Mouse (Mus musculus) liver, embryonic 15.5 days (tissue): Measurements from ENCODE around the gene Gm10300. TPM values are rescaled to one million over a fixed set of nuclear protein-coding genes. Genes with fewer than 3 reads are reported as not detected.

Experiments used
- ATAC-seq: fragments of 200-750 bp; cut with Nextera tagmentation; 2 replicates; pipeline ENCODE4 v1.8.0; 2017; ENCODE audit warnings: moderate number of reproducible peaks, mild to moderate bottlenecking, moderate library complexity; ENCODE audit not compliant: insufficient read depth
- H3K27ac ChIP-seq: fragments of 300-500 bp; sonication (generic); replicated peaks from 2 replicates; pipeline ENCODE4 v1.5.1; 2015; ENCODE audit warnings: mild to moderate bottlenecking, inconsistent platforms
- H3K27me3 ChIP-seq: fragments of 300-500 bp; sonication (generic); 2 replicates; pipeline ENCODE4 v1.6.1; 2015; ENCODE audit warnings: mild to moderate bottlenecking, inconsistent platforms
- H3K36me3 ChIP-seq: fragments of 300-500 bp; sonication (generic); replicated peaks from 2 replicates; pipeline ENCODE4 v1.6.1; 2015; ENCODE audit warnings: moderate library complexity, mild to moderate bottlenecking, inconsistent platforms
- H3K4me1 ChIP-seq: fragments of 300-500 bp; sonication (generic); replicated peaks from 2 replicates; pipeline ENCODE4 v1.6.1; 2015; ENCODE audit warnings: inconsistent platforms
- H3K4me2 ChIP-seq: fragments of 300-500 bp; sonication (generic); 2 replicates; pipeline ENCODE4 v1.6.1; 2015; ENCODE audit warnings: moderate library complexity, mild to moderate bottlenecking, inconsistent platforms
- H3K4me3 ChIP-seq: fragments of 300-500 bp; sonication (generic); replicated peaks from 2 replicates; pipeline ENCODE4 v1.5.1; 2015; ENCODE audit warnings: mild to moderate bottlenecking, inconsistent platforms
- H3K9ac ChIP-seq: fragments of 300-500 bp; sonication (generic); 2 replicates; pipeline ENCODE4 v1.6.1; 2015; ENCODE audit warnings: moderate library complexity, mild to moderate bottlenecking, inconsistent platforms
- H3K9me3 ChIP-seq: fragments of 300-500 bp; sonication (generic); replicated peaks from 2 replicates; pipeline ENCODE4 v1.6.1; 2016; ENCODE audit warnings: inconsistent platforms
- WGBS: fragments of 180-500 bp; shearing (Covaris S2); methylation state at CpG from one replicate; pipeline ENCODE4 v1.1.7; 2015; ENCODE audit warnings: mixed read lengths; ENCODE audit not compliant: insufficient replicate concordance; 5-methylcytosine and 5-hydroxymethylcytosine counted together
- polyA plus RNA-seq: library from polyadenylated mRNA; unstranded; fragments of >200 nt; fragmentation: Nextera tagmentation; extraction: Ambion mirVana; gene quantifications from 2 replicates; pipeline ENCODE4 v1.2.1, GENCODE M21; 2015

Gene Gm10300
- polyA plus RNA-seq, 1 experiment from 2014 or later: 0.46 TPM

GRCm38 (mm10) chr4:132085114-132085513, 10.6 kb downstream of the Gm10300 start:
- Histone ChIP-seq H3K27ac (no peak overlapping the region), H3K4me1 (peaks cover 2% of the 10 kb centered on the region; the same call in 1 of the 2 replicates), H3K9me3 (no peaks in the 10 kb centered on the region), H3K36me3 (no peaks in the 10 kb centered on the region), H3K9ac (no peak overlapping the region), H3K4me2 (no peak overlapping the region), H3K27me3 (no peaks in the 10 kb centered on the region), H3K4me3 (no peak overlapping the region)
- WGBS: 45% methylated on average over 7 of the region's 7 CpGs
- ATAC-seq: no peak

GRCm38 (mm10) chr4:132088921-132089320, 14.4 kb downstream of the Gm10300 start:
- no peaks in the 10 kb centered on the region for H3K36me3 ChIP-seq

GRCm38 (mm10) chr4:132093136-132093535, 18.6 kb downstream of the Gm10300 start:
- ATAC-seq: no peak
- Histone ChIP-seq H3K9me3 (no peaks in the 10 kb centered on the region), H3K27me3 (no peaks in the 10 kb centered on the region), H3K4me1 (0 out of 2 replicates have a peak, but pooled peaks cover 5% of the 10 kb centered on the region), H3K4me3 (no peak overlapping the region), H3K27ac (no peak overlapping the region), H3K4me2 (no peak overlapping the region), H3K9ac (no peak overlapping the region), H3K36me3 (no peaks in the 10 kb centered on the region)
- WGBS: 49% methylated on average over 6 of the region's 6 CpGs

More at GRCm38 (mm10) chr4:132088921-132089320, 14.4 kb downstream of the Gm10300 start:
- WGBS: 17% methylated on average over 7 of the region's 7 CpGs
- ATAC-seq: no peak
- H3K27me3 ChIP-seq: no peaks in the 10 kb centered on the region
- no peaks in the 10 kb centered on the region for H3K9me3 ChIP-seq
- 0 out of 2 replicates have a peak, but pooled peaks cover 5% of the 10 kb centered on the region for H3K4me1 ChIP-seq
- H3K4me2 ChIP-seq: no peak overlapping the region
- H3K27ac ChIP-seq: no peak overlapping the region
- H3K9ac ChIP-seq: no peak overlapping the region
- H3K4me3 ChIP-seq: no peak overlapping the region

- Histone ChIP-seq H3K36me3 (no peaks in the 10 kb centered on the region), H3K4me2 (no peak overlapping the region), H3K27ac (no peak overlapping the region), H3K4me3 (no peak overlapping the region), H3K9ac (no peak overlapping the region), H3K27me3 (no peaks in the 10 kb centered on the region), H3K9me3 (no peaks in the 10 kb centered on the region), H3K4me1 (0 out of 2 replicates have a peak, but pooled peaks cover 5% of the 10 kb centered on the region)
- ATAC-seq: no peak
- 68% methylated on average over 5 of the region's 5 CpGs for WGBS
Measured at GRCm38 (mm10) chr4:132093928-132094327, 19.4 kb downstream of the Gm10300 start.

GRCm38 (mm10) chr4:132095043-132095442, 20.5 kb downstream of the Gm10300 start:
- no peaks in the 10 kb centered on the region for H3K9me3 ChIP-seq
- no peaks in the 10 kb centered on the region for H3K36me3 ChIP-seq
- H3K9ac ChIP-seq: no peak overlapping the region
- 0 out of 2 replicates have a peak, but pooled peaks cover 5% of the 10 kb centered on the region for H3K4me1 ChIP-seq
- no peak for ATAC-seq
- H3K4me2 ChIP-seq: no peak overlapping the region
- no peaks in the 10 kb centered on the region; the same call in 1 of the 2 replicates for H3K27me3 ChIP-seq
- 52% methylated on average over 7 of the region's 7 CpGs for WGBS
- H3K4me3 ChIP-seq: no peak overlapping the region
- no peak overlapping the region for H3K27ac ChIP-seq

- no peak overlapping the region for H3K4me3 ChIP-seq
- H3K36me3 ChIP-seq: no peaks in the 10 kb centered on the region
- no peak for ATAC-seq
- no peak overlapping the region for H3K4me2 ChIP-seq
- H3K9ac ChIP-seq: no peak overlapping the region
- H3K9me3 ChIP-seq: no peaks in the 10 kb centered on the region
- peaks cover 10% of the 10 kb centered on the region; the same call in 1 of the 2 replicates for H3K27me3 ChIP-seq
- 68% methylated on average over 5 of the region's 5 CpGs for WGBS
- H3K27ac ChIP-seq: no peak overlapping the region
- H3K4me1 ChIP-seq: no peaks in the 10 kb centered on the region
Measured at GRCm38 (mm10) chr4:132099548-132099947, 25.1 kb downstream of the Gm10300 start.

- no peaks in the 10 kb centered on the region for H3K36me3 ChIP-seq
- H3K4me3 ChIP-seq: no peak overlapping the region
- no peak overlapping the region for H3K9ac ChIP-seq
- no peaks in the 10 kb centered on the region for H3K4me1 ChIP-seq
- H3K27ac ChIP-seq: no peak overlapping the region
- no peaks in the 10 kb centered on the region for H3K9me3 ChIP-seq
- H3K27me3 ChIP-seq: peaks cover 10% of the 10 kb centered on the region
- 32% methylated on average over 3 of the region's 3 CpGs for WGBS
- no peak for ATAC-seq
- no peak overlapping the region for H3K4me2 ChIP-seq
Measured at GRCm38 (mm10) chr4:132101152-132101551, 26.7 kb downstream of the Gm10300 start.

- WGBS: 69% methylated on average over 7 of the region's 7 CpGs
- no peak overlapping the region for H3K27ac ChIP-seq
- no peaks in the 10 kb centered on the region for H3K9me3 ChIP-seq
- no peak overlapping the region for H3K4me3 ChIP-seq
- H3K36me3 ChIP-seq: no peaks in the 10 kb centered on the region
- H3K27me3 ChIP-seq: peaks cover 51% of the 10 kb centered on the region
- no peak overlapping the region for H3K4me2 ChIP-seq
- H3K4me1 ChIP-seq: 0 out of 2 replicates have a peak, but pooled peaks cover 2% of the 10 kb centered on the region
- no peak overlapping the region for H3K9ac ChIP-seq
- ATAC-seq: no peak
Measured at GRCm38 (mm10) chr4:132108221-132108620, 33.7 kb downstream of the Gm10300 start.

GRCm38 (mm10) chr4:132111227-132111626, 36.7 kb downstream of the Gm10300 start:
- Histone ChIP-seq H3K36me3 (no peaks in the 10 kb centered on the region), H3K27me3 (peaks cover 75% of the 10 kb centered on the region), H3K4me1 (0 out of 2 replicates have a peak, but pooled peaks cover 2% of the 10 kb centered on the region), H3K9me3 (no peaks in the 10 kb centered on the region), H3K4me3 (no peak overlapping the region), H3K4me2 (no peak overlapping the region), H3K9ac (no peak overlapping the region), H3K27ac (no peak overlapping the region)
- 60% methylated on average over 4 of the region's 4 CpGs for WGBS
- ATAC-seq: no peak

GRCm38 (mm10) chr4:132113411-132114095, 39.1 kb downstream of the Gm10300 start:
- Histone ChIP-seq H3K27ac (no peak overlapping the region), H3K4me3 (peak overlapping the region; percentile 24), H3K9ac (no peak overlapping the region), H3K36me3 (no peaks in the 10 kb centered on the region), H3K27me3 (peaks cover 76% of the 10 kb centered on the region), H3K4me2 (peak overlapping the region; percentile 52), H3K4me1 (0 out of 2 replicates have a peak, but pooled peaks cover 2% of the 10 kb centered on the region), H3K9me3 (no peaks in the 10 kb centered on the region)
- WGBS: 28% methylated on average over 53 of the region's 53 CpGs
- no peak for ATAC-seq

GRCm38 (mm10) chr4:132116315-132116714, 41.8 kb downstream of the Gm10300 start:
- no peak for ATAC-seq
- Histone ChIP-seq H3K27me3 (peaks cover 63% of the 10 kb centered on the region), H3K4me2 (no peak overlapping the region), H3K27ac (no peak overlapping the region), H3K4me3 (no peak overlapping the region), H3K36me3 (no peaks in the 10 kb centered on the region), H3K4me1 (0 out of 2 replicates have a peak, but pooled peaks cover 2% of the 10 kb centered on the region), H3K9me3 (no peaks in the 10 kb centered on the region), H3K9ac (no peak overlapping the region)
- WGBS: 45% methylated on average over 4 of the region's 4 CpGs
